Mouse (Mus musculus) limb, embryonic 14.5 days (tissue): Measurements from ENCODE around the gene Ifi35. TPM values are rescaled to one million over a fixed set of nuclear protein-coding genes. Genes with fewer than 3 reads are reported as not detected.

Experiments
- ATAC-seq: fragments of 200-750 bp; cut with Nextera tagmentation; 2 replicates; pipeline ENCODE4 v1.8.0; 2017; ENCODE audit warnings: low read depth, moderate number of reproducible peaks, moderate TSS enrichment; ENCODE audit not compliant: low FRiP score
- DNase-seq: peaks from one replicate; pipeline ENCODE4 v3.0.0-alpha.2; 2015; ENCODE audit warnings: low spot score
- H3K27ac ChIP-seq: fragments of 300-500 bp; sonication (generic); replicated peaks from 2 replicates; pipeline ENCODE4 v1.5.1; 2014; ENCODE audit warnings: low read depth, mild to moderate bottlenecking, low read length, moderate library complexity, mixed read lengths
- H3K27me3 ChIP-seq: fragments of 300-500 bp; sonication (generic); 2 replicates; pipeline ENCODE4 v1.6.1; 2014; ENCODE audit warnings: low read length, mixed read lengths; ENCODE audit not compliant: control insufficient read depth, insufficient read depth
- H3K36me3 ChIP-seq: fragments of 300-500 bp; sonication (generic); 2 replicates; pipeline ENCODE4 v1.6.1; 2014; ENCODE audit warnings: mild to moderate bottlenecking, low read length, moderate library complexity, mixed read lengths; ENCODE audit not compliant: control insufficient read depth, insufficient read depth
- H3K4me1 ChIP-seq: fragments of 300-500 bp; sonication (generic); 2 replicates; pipeline ENCODE4 v1.6.1; 2014; ENCODE audit warnings: antibody characterized with exemption, low read length, mixed read lengths; ENCODE audit not compliant: control insufficient read depth, insufficient read depth
- H3K4me2 ChIP-seq: fragments of 300-500 bp; sonication (generic); replicated peaks from 2 replicates; pipeline ENCODE4 v1.6.1; 2014; ENCODE audit warnings: low read depth, mild to moderate bottlenecking, low read length, moderate library complexity; ENCODE audit not compliant: severe bottlenecking
- H3K4me3 ChIP-seq: fragments of 300-500 bp; sonication (generic); replicated peaks from 2 replicates; pipeline ENCODE4 v1.5.1; 2014; ENCODE audit warnings: low read length
- H3K9ac ChIP-seq: fragments of 300-500 bp; sonication (generic); 2 replicates; pipeline ENCODE4 v1.6.1; 2014; ENCODE audit warnings: mild to moderate bottlenecking, low read depth, low read length, moderate library complexity; ENCODE audit not compliant: severe bottlenecking
- H3K9me3 ChIP-seq: fragments of 300-500 bp; sonication (generic); 2 replicates; pipeline ENCODE4 v1.6.1; 2016; ENCODE audit warnings: low read length; ENCODE audit not compliant: control insufficient read depth
- POLR2A ChIP-seq: fragments of 200-500 bp; IDR thresholded peaks from 2 replicates; pipeline ENCODE4 v1.8.0; 2012; ENCODE audit warnings: inconsistent platforms, mild to moderate bottlenecking, moderate library complexity, borderline replicate concordance; ENCODE audit not compliant: insufficient read depth, insufficient read length; ENCODE audit errors: extremely low read depth
- WGBS: fragments of 180-500 bp; shearing (Covaris S2); extraction: QIAGEN DNeasy Blood & Tissue Kit; methylation state at CpG from one replicate; pipeline ENCODE4 v1.1.7; 2014; 5-methylcytosine and 5-hydroxymethylcytosine counted together
- microRNA-seq: library from miRNA; unstranded; fragments of <30 nt; microRNA quantifications from one replicate; pipeline ENCODE4, GENCODE M21; 2016
- polyA plus RNA-seq, 2 experiments: library from polyadenylated mRNA; depleted of rRNA in 1 of 2; stranded (reverse) in 1 of 2; unstranded in 1 of 2; fragments of >200 nt; fragmentation: Nextera tagmentation in 1 of 2; extraction: Ambion mirVana in 1 of 2; gene quantifications; 2 replicates each; pipeline versions ENCODE4 v1.2.1 to v1.2.3; 2012 to 2014

The Ifi35 gene
- polyA plus RNA-seq, 2 experiments: 15.2 to 16.7 TPM

DNA sequence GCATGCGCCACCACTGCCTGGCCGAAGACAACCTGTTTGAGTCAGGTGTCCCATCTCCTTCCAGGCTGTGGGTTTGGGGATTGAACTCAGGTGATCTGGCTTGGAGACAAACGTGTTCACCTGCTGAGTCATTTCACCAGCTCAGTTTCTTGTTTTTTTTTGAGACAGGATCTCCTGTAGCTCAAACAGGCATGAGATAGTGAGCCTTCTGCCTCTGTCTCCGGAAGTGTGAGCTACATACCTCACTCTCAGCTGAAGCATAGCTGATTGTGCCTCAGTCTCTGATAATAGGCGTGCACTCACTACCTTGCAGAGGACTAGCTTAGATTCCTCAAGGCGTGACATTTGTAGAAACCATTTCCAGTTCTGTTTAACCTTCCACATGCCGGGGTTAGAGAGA lies 36.6 kb downstream of the Ifi35 start:
- H3K4me2 ChIP-seq: no peak overlapping the region
- H3K27me3 ChIP-seq: no peaks in the 10 kb centered on the region
- TF ChIP-seq POLR2A: no peak
- no peaks in the 10 kb centered on the region for H3K4me1 ChIP-seq
- H3K9ac ChIP-seq: no peak overlapping the region
- H3K36me3 ChIP-seq: peaks cover 14% of the 10 kb centered on the region
- no peak overlapping the region for H3K27ac ChIP-seq
- no peak for ATAC-seq
- no peak for DNase-seq
- WGBS: 83% methylated on average over 7 of the region's 7 CpGs
- H3K9me3 ChIP-seq: no peaks in the 10 kb centered on the region
- H3K4me3 ChIP-seq: no peak overlapping the region

DNA sequence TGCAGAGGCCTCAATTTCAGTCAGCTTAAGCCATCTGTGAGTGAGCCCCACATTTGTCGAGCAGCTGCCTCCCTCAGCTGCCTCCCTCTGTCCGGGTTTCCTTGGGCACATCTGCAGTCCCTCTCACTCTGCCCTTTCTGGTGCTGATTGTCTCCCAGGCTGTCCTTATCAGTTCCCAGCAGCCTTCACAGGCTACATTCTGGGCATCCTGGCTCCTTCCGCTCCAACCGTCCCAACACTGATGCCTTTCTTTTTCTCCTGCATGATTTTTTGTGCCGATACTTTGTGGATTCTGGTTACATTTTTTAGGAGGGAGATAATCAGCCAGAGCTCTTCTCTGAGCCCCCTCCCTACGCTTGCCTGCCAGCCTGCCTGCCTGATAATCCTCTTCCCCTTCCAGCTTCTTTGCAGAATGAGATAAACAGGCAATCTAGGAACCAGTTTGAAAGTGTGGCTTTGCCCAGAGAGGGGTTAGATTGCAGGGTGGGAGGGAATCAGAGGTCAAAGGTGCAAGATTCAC lies 37.4 kb downstream of the Ifi35 start:
- DNase-seq: no peak
- H3K9ac ChIP-seq: no peak overlapping the region
- no peaks in the 10 kb centered on the region for H3K4me1 ChIP-seq
- TF ChIP-seq POLR2A: no peak
- ATAC-seq: no peak
- no peak overlapping the region for H3K4me3 ChIP-seq
- H3K4me2 ChIP-seq: no peak overlapping the region
- peaks cover 14% of the 10 kb centered on the region for H3K36me3 ChIP-seq
- H3K27me3 ChIP-seq: no peaks in the 10 kb centered on the region
- H3K27ac ChIP-seq: no peak overlapping the region
- H3K9me3 ChIP-seq: no peaks in the 10 kb centered on the region
- WGBS: 46% methylated on average over 6 of the region's 6 CpGs

DNA sequence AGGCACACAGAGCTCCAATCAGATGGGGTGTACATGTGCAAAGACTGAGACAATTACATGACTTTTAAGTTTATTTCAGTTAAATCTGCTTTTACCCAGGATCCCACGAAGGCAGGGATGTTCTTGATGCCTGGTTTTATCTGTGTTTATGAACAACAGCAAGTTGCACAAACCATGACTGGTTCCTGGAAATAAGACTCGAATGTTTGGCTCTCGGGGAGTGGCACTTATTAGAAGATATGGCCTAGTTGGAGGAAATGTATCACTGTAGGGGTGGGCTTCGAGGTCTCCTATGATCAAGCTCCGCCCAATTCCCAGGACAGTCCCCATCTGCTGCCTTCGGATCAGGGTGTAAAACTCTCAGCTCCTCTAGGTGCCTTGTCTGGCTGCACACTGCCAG lies 37.9 kb downstream of the Ifi35 start:
- TF ChIP-seq POLR2A: no peak
- no peaks in the 10 kb centered on the region for H3K27me3 ChIP-seq
- no peak overlapping the region for H3K27ac ChIP-seq
- H3K36me3 ChIP-seq: peaks cover 14% of the 10 kb centered on the region
- H3K4me3 ChIP-seq: no peak overlapping the region
- no peaks in the 10 kb centered on the region for H3K4me1 ChIP-seq
- H3K9me3 ChIP-seq: no peaks in the 10 kb centered on the region
- no peak overlapping the region for H3K4me2 ChIP-seq
- DNase-seq: no peak
- ATAC-seq: no peak
- WGBS: 71% methylated on average over 6 of the region's 6 CpGs
- H3K9ac ChIP-seq: no peak overlapping the region

DNA sequence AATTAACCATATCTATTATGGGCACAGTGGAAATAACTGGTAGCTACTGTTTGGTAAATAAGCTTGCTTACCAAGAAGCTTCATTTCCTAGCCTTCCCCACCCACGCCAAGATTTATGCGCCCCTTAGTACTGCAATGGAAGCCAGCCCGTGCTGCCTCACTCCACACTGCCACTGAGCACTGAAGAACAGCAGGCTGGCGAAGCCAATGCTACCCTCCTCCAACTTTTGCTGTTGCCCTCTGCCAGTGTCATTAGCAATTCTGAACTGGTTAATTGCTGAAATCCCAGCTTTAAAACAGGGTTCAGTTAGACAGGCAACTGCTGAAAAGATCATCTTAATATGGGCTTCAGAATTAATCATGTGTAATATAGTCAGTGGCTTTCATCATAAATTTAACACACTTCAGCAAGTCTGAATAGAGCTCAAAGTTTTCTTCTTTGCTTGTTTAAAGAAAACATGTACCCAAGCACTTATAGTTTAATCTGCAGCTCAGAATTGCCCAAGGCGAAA lies 58.1 kb downstream of the Ifi35 start:
- no peak for TF ChIP-seq POLR2A
- WGBS: 86% methylated on average over 5 of the region's 5 CpGs
- Histone ChIP-seq H3K4me1 (no peaks in the 10 kb centered on the region), H3K36me3 (peaks cover 35% of the 10 kb centered on the region), H3K4me3 (no peak overlapping the region), H3K9me3 (no peaks in the 10 kb centered on the region), H3K27ac (no peak overlapping the region), H3K9ac (no peak overlapping the region), H3K4me2 (no peak overlapping the region), H3K27me3 (no peaks in the 10 kb centered on the region)
- DNase-seq: no peak
- no peak for ATAC-seq

DNA sequence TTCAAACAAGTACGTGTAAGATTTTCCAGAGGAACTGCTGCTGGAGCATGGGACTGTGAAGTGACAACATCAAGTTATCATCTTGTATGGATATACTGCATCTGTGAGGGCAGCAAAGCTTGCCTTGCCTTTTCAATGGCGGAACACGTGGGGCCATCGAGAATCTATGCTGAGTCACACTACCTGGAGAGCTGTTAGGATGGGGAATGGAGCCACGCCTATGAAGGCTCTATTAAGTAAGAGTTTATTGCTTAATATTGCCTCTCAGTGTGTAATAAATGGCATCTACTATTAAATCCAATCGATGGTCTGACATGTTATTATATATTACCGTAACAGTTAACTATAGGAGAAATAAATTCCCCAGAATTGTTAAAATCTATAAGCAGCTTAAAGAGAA lies 58.9 kb downstream of the Ifi35 start:
- no peaks in the 10 kb centered on the region for H3K27me3 ChIP-seq
- peaks cover 35% of the 10 kb centered on the region for H3K36me3 ChIP-seq
- no peaks in the 10 kb centered on the region for H3K4me1 ChIP-seq
- no peak overlapping the region for H3K4me3 ChIP-seq
- TF ChIP-seq POLR2A: no peak
- no peak overlapping the region for H3K27ac ChIP-seq
- H3K9ac ChIP-seq: no peak overlapping the region
- no peak overlapping the region for H3K4me2 ChIP-seq
- ATAC-seq (no peak), DNase-seq (no peak)
- no peaks in the 10 kb centered on the region for H3K9me3 ChIP-seq
- WGBS: 90% methylated on average over 7 of the region's 7 CpGs

Small RNA genes within 50 kb of the gene (microRNA-seq; reads per million reads assigned to microRNA genes)
- not detected for gene Mir6929

Other genes starting within 250 kb of the Ifi35 start
- 28.3 and 28.4 TPM in 2 replicates for gene Ezh1, start 221.9 kb upstream of the Ifi35 start, polyA plus RNA-seq (2012; rRNA removed)
- gene Ezh1, start 221.9 kb upstream of the Ifi35 start, polyA plus RNA-seq (2014; fragmentation: Nextera tagmentation; extraction: Ambion mirVana): 14.4 and 17.0 TPM in 2 replicates
- gene Ramp2, start 202.4 kb upstream of the Ifi35 start, polyA plus RNA-seq (2012; rRNA removed): 89.4 and 108 TPM in 2 replicates
- gene Ramp2, start 202.4 kb upstream of the Ifi35 start, polyA plus RNA-seq (2014; fragmentation: Nextera tagmentation; extraction: Ambion mirVana): 98.9 and 104 TPM in 2 replicates
- gene Vps25, start 194.7 kb upstream of the Ifi35 start, polyA plus RNA-seq (2012; rRNA removed): 70.3 and 71.7 TPM in 2 replicates
- gene Vps25, start 194.7 kb upstream of the Ifi35 start, polyA plus RNA-seq (2014; fragmentation: Nextera tagmentation; extraction: Ambion mirVana): 120 and 124 TPM in 2 replicates
- gene Wnk4, start 187.8 kb upstream of the Ifi35 start, polyA plus RNA-seq (2012; rRNA removed): 14.9 and 18.4 TPM in 2 replicates
- gene Wnk4, start 187.8 kb upstream of the Ifi35 start, polyA plus RNA-seq (2014; fragmentation: Nextera tagmentation; extraction: Ambion mirVana): 9.9 and 10.7 TPM in 2 replicates
- gene Cntd1, start 169.4 kb upstream of the Ifi35 start, polyA plus RNA-seq (2012; rRNA removed): 1.1 and 1.6 TPM in 2 replicates
- 0.61 and 0.93 TPM in 2 replicates for gene Cntd1, start 169.4 kb upstream of the Ifi35 start, polyA plus RNA-seq (2014; fragmentation: Nextera tagmentation; extraction: Ambion mirVana)
- 110 and 183 TPM in 2 replicates for gene Coa3, start 169.3 kb upstream of the Ifi35 start, polyA plus RNA-seq (2012; rRNA removed)
- gene Coa3, start 169.3 kb upstream of the Ifi35 start, polyA plus RNA-seq (2014; fragmentation: Nextera tagmentation; extraction: Ambion mirVana): 182 and 187 TPM in 2 replicates
- gene Becn1, start 146.1 kb upstream of the Ifi35 start, polyA plus RNA-seq (2012; rRNA removed): 86.5 and 100 TPM in 2 replicates
- gene Becn1, start 146.1 kb upstream of the Ifi35 start, polyA plus RNA-seq (2014; fragmentation: Nextera tagmentation; extraction: Ambion mirVana): 118 and 135 TPM in 2 replicates
- 128 and 142 TPM in 2 replicates for gene Psme3, start 132.2 kb upstream of the Ifi35 start, polyA plus RNA-seq (2012; rRNA removed)
- 105 TPM in 2 replicates for gene Psme3, start 132.2 kb upstream of the Ifi35 start, polyA plus RNA-seq (2014; fragmentation: Nextera tagmentation; extraction: Ambion mirVana)
- 6.2 and 8.2 TPM in 2 replicates for gene Aoc2, start 123.3 kb upstream of the Ifi35 start, polyA plus RNA-seq (2012; rRNA removed)
- gene Aoc2, start 123.3 kb upstream of the Ifi35 start, polyA plus RNA-seq (2014; fragmentation: Nextera tagmentation; extraction: Ambion mirVana): 0.84 and 0.86 TPM in 2 replicates
- 3.1 TPM in 2 replicates for gene Aoc3, start 117.8 kb upstream of the Ifi35 start, polyA plus RNA-seq (2012; rRNA removed)
- 0.68 and 1.0 TPM in 2 replicates for gene Aoc3, start 117.8 kb upstream of the Ifi35 start, polyA plus RNA-seq (2014; fragmentation: Nextera tagmentation; extraction: Ambion mirVana)
- not detected in 2 replicates for gene G6pc, start 80.8 kb upstream of the Ifi35 start, polyA plus RNA-seq (2012; rRNA removed)
- not detected in 2 replicates for gene G6pc, start 80.8 kb upstream of the Ifi35 start, polyA plus RNA-seq (2014; fragmentation: Nextera tagmentation; extraction: Ambion mirVana)
- 39.3 and 41.1 TPM in 2 replicates for gene Aarsd1, start 30.8 kb upstream of the Ifi35 start, polyA plus RNA-seq (2012; rRNA removed)
- 62.8 and 63.2 TPM in 2 replicates for gene Aarsd1, start 30.8 kb upstream of the Ifi35 start, polyA plus RNA-seq (2014; fragmentation: Nextera tagmentation; extraction: Ambion mirVana)
- gene Gm27029, start 23.6 kb upstream of the Ifi35 start, polyA plus RNA-seq (2012; rRNA removed): 1.3 and 4.2 TPM in 2 replicates
- gene Gm27029, start 23.6 kb upstream of the Ifi35 start, polyA plus RNA-seq (2014; fragmentation: Nextera tagmentation; extraction: Ambion mirVana): 11.8 and 12.1 TPM in 2 replicates
- 19.3 and 20.6 TPM in 2 replicates for gene Rundc1, start 23.3 kb upstream of the Ifi35 start, polyA plus RNA-seq (2012; rRNA removed)
- gene Rundc1, start 23.3 kb upstream of the Ifi35 start, polyA plus RNA-seq (2014; fragmentation: Nextera tagmentation; extraction: Ambion mirVana): 17.6 and 17.8 TPM in 2 replicates
- 23.7 and 27.5 TPM in 2 replicates for gene Ptges3l, start 23.1 kb upstream of the Ifi35 start, polyA plus RNA-seq (2012; rRNA removed)
- 13.9 and 20.5 TPM in 2 replicates for gene Ptges3l, start 23.1 kb upstream of the Ifi35 start, polyA plus RNA-seq (2014; fragmentation: Nextera tagmentation; extraction: Ambion mirVana)
- gene Rpl27, start 6.1 kb upstream of the Ifi35 start, polyA plus RNA-seq (2012; rRNA removed): 1,216 and 1,303 TPM in 2 replicates
- gene Rpl27, start 6.1 kb upstream of the Ifi35 start, polyA plus RNA-seq (2014; fragmentation: Nextera tagmentation; extraction: Ambion mirVana): 384 and 422 TPM in 2 replicates
- gene Rnd2, start 16.6 kb downstream of the Ifi35 start, polyA plus RNA-seq (2012; rRNA removed): 20.7 and 21.8 TPM in 2 replicates
- gene Rnd2, start 16.6 kb downstream of the Ifi35 start, polyA plus RNA-seq (2014; fragmentation: Nextera tagmentation; extraction: Ambion mirVana): 8.4 and 10.4 TPM in 2 replicates
- 88.0 and 96.1 TPM in 2 replicates for gene Vat1, start 17.8 kb downstream of the Ifi35 start, polyA plus RNA-seq (2012; rRNA removed)
- 56.1 and 63.3 TPM in 2 replicates for gene Vat1, start 17.8 kb downstream of the Ifi35 start, polyA plus RNA-seq (2014; fragmentation: Nextera tagmentation; extraction: Ambion mirVana)
- gene Brca1, start 103.5 kb downstream of the Ifi35 start, polyA plus RNA-seq (2012; rRNA removed): 8.7 and 9.9 TPM in 2 replicates
- gene Brca1, start 103.5 kb downstream of the Ifi35 start, polyA plus RNA-seq (2014; fragmentation: Nextera tagmentation; extraction: Ambion mirVana): 10.7 and 11.6 TPM in 2 replicates
- 82.7 and 93.1 TPM in 2 replicates for gene Nbr1, start 103.7 kb downstream of the Ifi35 start, polyA plus RNA-seq (2012; rRNA removed)
- gene Nbr1, start 103.7 kb downstream of the Ifi35 start, polyA plus RNA-seq (2014; fragmentation: Nextera tagmentation; extraction: Ambion mirVana): 62.8 and 71.3 TPM in 2 replicates
- 9.3 and 11.6 TPM in 2 replicates for gene Tmem106a, start 133.8 kb downstream of the Ifi35 start, polyA plus RNA-seq (2012; rRNA removed)
- gene Tmem106a, start 133.8 kb downstream of the Ifi35 start, polyA plus RNA-seq (2014; fragmentation: Nextera tagmentation; extraction: Ambion mirVana): 3.8 and 5.4 TPM in 2 replicates
- gene Gm11634, start 150.8 kb downstream of the Ifi35 start, polyA plus RNA-seq (2012; rRNA removed): not detected in 2 replicates
- gene Gm11634, start 150.8 kb downstream of the Ifi35 start, polyA plus RNA-seq (2014; fragmentation: Nextera tagmentation; extraction: Ambion mirVana): not detected in 2 replicates
- 35.5 and 36.0 TPM in 2 replicates for gene Rdm1, start 178.8 kb downstream of the Ifi35 start, polyA plus RNA-seq (2012; rRNA removed)
- 39.2 and 39.4 TPM in 2 replicates for gene Rdm1, start 178.8 kb downstream of the Ifi35 start, polyA plus RNA-seq (2014; fragmentation: Nextera tagmentation; extraction: Ambion mirVana)
- gene Arl4d, start 217.1 kb downstream of the Ifi35 start, polyA plus RNA-seq (2012; rRNA removed): 3.0 and 4.2 TPM in 2 replicates
- gene Arl4d, start 217.1 kb downstream of the Ifi35 start, polyA plus RNA-seq (2014; fragmentation: Nextera tagmentation; extraction: Ambion mirVana): 2.5 and 3.6 TPM in 2 replicates